Mouse (Mus musculus) erythroblast, embryonic 14.5 days (primary cell): ENCODE results near the gene Lrrc75a. TPM values are rescaled to one million over a fixed set of nuclear protein-coding genes. Genes with fewer than 3 reads are reported as not detected.

Source experiments
- H3K27me3 ChIP-seq: 2 replicates; pipeline ENCODE4 v1.6.1; 2012; ENCODE audit warnings: inconsistent platforms; ENCODE audit not compliant: control insufficient read depth
- H3K36me3 ChIP-seq: 2 replicates; pipeline ENCODE4 v1.6.1; 2012; ENCODE audit warnings: mild to moderate bottlenecking, inconsistent platforms; ENCODE audit not compliant: control insufficient read depth
- H3K4me1 ChIP-seq: 2 replicates; pipeline ENCODE4 v1.6.1; 2012; ENCODE audit warnings: inconsistent platforms; ENCODE audit not compliant: control insufficient read depth
- H3K4me3 ChIP-seq: replicated peaks from 2 replicates; pipeline ENCODE3; 2012; ENCODE audit warnings: moderate library complexity, mild to moderate bottlenecking, inconsistent platforms
- H3K9me3 ChIP-seq: 2 replicates; pipeline ENCODE4 v1.6.1; 2012; ENCODE audit warnings: low read length, inconsistent platforms, mixed read lengths; ENCODE audit not compliant: control insufficient read depth
- GATA1 ChIP-seq: IDR thresholded peaks from 2 replicates; pipeline ENCODE4 v1.6.1; 2012; ENCODE audit warnings: low read length, inconsistent platforms, mixed read lengths
- TAL1 ChIP-seq: IDR thresholded peaks from 3 replicates; pipeline ENCODE4 v1.6.1; 2012; ENCODE audit warnings: low read length, inconsistent platforms, mixed read lengths
- polyA plus RNA-seq: library from polyadenylated mRNA; stranded (reverse); fragments of >175 nt; gene quantifications from 2 replicates; pipeline ENCODE4 v1.2.3, GENCODE M21; 2012

The Lrrc75a gene
- polyA plus RNA-seq, 1 experiment: 0.08 TPM

- Histone ChIP-seq H3K4me3 (no peak overlapping the region), H3K4me1 (no peaks in the 10 kb centered on the region), H3K9me3 (no peaks in the 10 kb centered on the region; the same call in 1 of the 2 replicates), H3K27me3 (peaks cover 12% of the 10 kb centered on the region), H3K36me3 (no peaks in the 10 kb centered on the region)
- TF ChIP-seq TAL1 (no peak), GATA1 (no peak)
Measured at GRCm38 (mm10) chr11:62566211-62566610, 82.1 kb downstream of the Lrrc75a start.

DNA sequence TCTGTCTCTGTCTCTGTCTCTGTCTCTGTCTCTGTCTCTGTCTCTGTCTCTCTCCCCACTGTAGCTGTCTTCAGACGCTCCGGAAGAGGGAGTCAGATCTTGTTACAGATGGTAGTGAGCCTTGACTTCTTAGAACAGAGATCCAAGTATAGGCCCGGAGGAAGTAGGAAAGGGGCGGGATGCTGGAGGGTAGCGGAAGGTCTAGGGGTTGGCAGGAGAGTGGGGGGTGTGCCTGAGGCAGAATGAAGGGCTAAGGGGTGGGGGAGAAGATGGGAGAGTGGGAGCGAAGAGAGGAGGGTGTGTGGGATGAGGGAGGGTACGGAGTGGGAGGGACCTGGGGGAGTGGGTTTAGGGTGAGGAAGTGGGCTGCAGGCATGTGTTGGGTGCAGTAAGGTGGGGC is 82.6 kb downstream of the Lrrc75a start:
- H3K4me1 ChIP-seq: peaks cover under 1% of the 10 kb centered on the region; the same call in 1 of the 2 replicates
- H3K4me3 ChIP-seq: no peak overlapping the region
- no peak for TF ChIP-seq GATA1
- TF ChIP-seq TAL1: no peak
- H3K9me3 ChIP-seq: no peaks in the 10 kb centered on the region; the same call in 1 of the 2 replicates
- H3K27me3 ChIP-seq: peaks cover 15% of the 10 kb centered on the region
- H3K36me3 ChIP-seq: no peaks in the 10 kb centered on the region

DNA sequence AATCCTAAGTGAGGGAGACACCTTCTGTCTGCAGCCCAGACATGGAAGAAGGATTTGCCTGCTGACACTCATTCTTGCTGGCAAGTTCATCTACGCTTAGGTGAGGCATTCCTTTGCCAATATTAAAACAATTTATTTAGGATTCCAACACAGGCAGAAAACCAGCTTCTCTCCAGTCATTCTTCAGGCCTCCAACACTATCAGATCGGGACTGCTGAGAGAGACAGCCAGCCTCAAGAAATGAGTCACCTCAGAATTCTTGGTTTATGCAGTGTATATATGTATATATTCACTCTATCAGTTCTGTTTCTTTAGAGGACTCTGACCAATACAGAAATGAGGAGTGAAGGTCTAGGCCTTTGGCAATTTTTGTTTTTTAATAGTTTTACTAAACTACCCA is 84.7 kb downstream of the Lrrc75a start:
- Histone ChIP-seq H3K4me3 (no peak overlapping the region), H3K9me3 (no peaks in the 10 kb centered on the region; the same call in 1 of the 2 replicates), H3K4me1 (peaks cover 5% of the 10 kb centered on the region), H3K27me3 (peaks cover 25% of the 10 kb centered on the region), H3K36me3 (no peaks in the 10 kb centered on the region)
- TF ChIP-seq GATA1: no peak
- no peak for TF ChIP-seq TAL1

DNA sequence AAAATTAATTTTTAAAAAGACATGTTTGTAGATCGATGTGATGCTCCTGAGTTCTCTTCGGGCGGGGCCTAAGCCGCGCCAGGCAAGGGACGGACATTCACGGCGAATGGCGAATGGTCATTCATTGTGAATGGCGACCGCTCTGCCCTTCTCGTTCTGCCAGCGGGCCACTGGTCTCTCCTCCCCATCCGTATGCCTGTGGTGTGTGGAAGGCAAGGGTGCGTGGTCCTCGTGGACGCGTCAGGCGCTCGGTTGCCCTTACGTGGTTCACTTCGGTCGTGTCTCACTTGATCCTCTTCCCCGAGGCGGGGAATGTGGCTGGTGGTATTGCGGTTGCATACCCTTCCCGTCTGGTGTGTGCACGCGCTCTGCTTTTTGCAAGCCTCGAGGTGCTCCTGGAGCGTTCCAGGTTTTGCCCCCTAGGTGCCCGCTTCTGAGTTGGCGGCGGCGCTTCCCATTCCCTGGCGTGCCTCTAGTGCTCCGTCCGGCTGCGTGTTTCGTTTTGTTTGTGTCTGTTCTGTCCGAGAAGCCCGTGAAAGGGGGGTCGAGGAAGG is 87.8 kb downstream of the Lrrc75a start:
- TF ChIP-seq TAL1: no peak
- no peak for TF ChIP-seq GATA1
- H3K36me3 ChIP-seq: peaks cover 7% of the 10 kb centered on the region
- H3K27me3 ChIP-seq: peaks cover 17% of the 10 kb centered on the region
- no peaks in the 10 kb centered on the region; the same call in 1 of the 2 replicates for H3K9me3 ChIP-seq
- H3K4me1 ChIP-seq: peaks cover 9% of the 10 kb centered on the region
- H3K4me3 ChIP-seq: peak overlapping the region; percentile 59

GRCm38 (mm10) chr11:62558961-62559646 is 89.2 kb downstream of the Lrrc75a start:
- Histone ChIP-seq H3K9me3 (no peaks in the 10 kb centered on the region; the same call in 1 of the 2 replicates), H3K4me1 (peaks cover 23% of the 10 kb centered on the region), H3K4me3 (no peak overlapping the region), H3K36me3 (peaks cover 21% of the 10 kb centered on the region), H3K27me3 (peaks cover 17% of the 10 kb centered on the region)
- TF ChIP-seq TAL1 (no peak), GATA1 (no peak)

GRCm38 (mm10) chr11:62558152-62558551 is 90.2 kb downstream of the Lrrc75a start:
- H3K9me3 ChIP-seq: no peaks in the 10 kb centered on the region; the same call in 1 of the 2 replicates
- no peak overlapping the region for H3K4me3 ChIP-seq
- H3K27me3 ChIP-seq: peaks cover 17% of the 10 kb centered on the region
- peaks cover 32% of the 10 kb centered on the region for H3K4me1 ChIP-seq
- peaks cover 30% of the 10 kb centered on the region for H3K36me3 ChIP-seq
- TF ChIP-seq TAL1 (no peak), GATA1 (no peak)

DNA sequence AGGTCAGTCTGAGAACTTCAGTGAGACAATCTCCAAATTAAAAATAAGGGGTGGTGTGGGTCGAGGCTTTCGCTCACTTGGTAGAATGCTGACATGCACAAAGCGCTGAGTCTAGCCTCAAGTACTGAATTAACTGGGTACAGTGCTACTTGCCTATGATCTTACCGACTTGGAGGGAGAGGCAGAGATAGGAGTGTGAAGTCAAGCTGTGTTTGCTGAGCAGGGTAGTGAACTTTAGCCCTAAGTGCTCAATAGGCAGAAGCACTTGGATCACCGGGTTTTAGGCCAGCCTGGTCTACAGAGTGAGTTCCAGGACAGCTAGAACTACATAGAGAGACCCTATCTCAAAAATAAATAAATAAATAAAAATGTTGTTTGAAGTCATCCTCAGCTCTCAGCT is 91.1 kb downstream of the Lrrc75a start:
- H3K4me1 ChIP-seq: peaks cover 34% of the 10 kb centered on the region

DNA sequence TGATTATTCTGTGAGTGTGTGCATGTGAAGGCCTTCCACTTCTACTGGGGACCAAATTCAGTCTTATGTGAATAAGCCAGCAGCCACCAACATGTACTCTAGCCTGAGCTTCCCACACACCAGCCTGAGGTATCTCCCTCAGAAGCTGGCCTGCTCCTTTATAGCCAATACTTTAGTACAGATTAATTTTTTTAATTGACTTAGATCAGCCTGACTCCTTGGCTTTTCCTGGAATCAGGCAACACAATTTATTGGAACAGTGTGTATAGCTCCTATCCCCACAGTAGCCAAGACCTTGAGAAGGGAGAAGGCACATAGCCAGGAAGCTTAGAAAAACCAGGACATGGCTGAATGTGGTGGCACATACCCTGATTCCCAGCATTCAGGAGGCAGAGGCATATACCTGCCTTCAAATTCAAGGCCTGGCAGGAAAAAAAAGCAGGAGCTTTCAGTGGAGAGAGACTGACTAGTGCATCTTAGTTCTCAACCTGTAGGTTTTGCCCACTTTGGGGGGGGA is 92.4 kb downstream of the Lrrc75a start:
- Histone ChIP-seq H3K4me3 (peak overlapping the region; percentile 8), H3K4me1 (peaks cover 34% of the 10 kb centered on the region), H3K36me3 (peaks cover 39% of the 10 kb centered on the region), H3K9me3 (no peaks in the 10 kb centered on the region; the same call in 1 of the 2 replicates), H3K27me3 (peaks cover 11% of the 10 kb centered on the region)
- no peak for TF ChIP-seq GATA1
- no peak for TF ChIP-seq TAL1

More for the DNA sequence above, 91.1 kb downstream of the Lrrc75a start:
- no peaks in the 10 kb centered on the region; the same call in 1 of the 2 replicates for H3K9me3 ChIP-seq
- peaks cover 36% of the 10 kb centered on the region for H3K36me3 ChIP-seq
- no peak for TF ChIP-seq GATA1
- no peak for TF ChIP-seq TAL1
- H3K4me3 ChIP-seq: no peak overlapping the region
- H3K27me3 ChIP-seq: peaks cover 17% of the 10 kb centered on the region

DNA sequence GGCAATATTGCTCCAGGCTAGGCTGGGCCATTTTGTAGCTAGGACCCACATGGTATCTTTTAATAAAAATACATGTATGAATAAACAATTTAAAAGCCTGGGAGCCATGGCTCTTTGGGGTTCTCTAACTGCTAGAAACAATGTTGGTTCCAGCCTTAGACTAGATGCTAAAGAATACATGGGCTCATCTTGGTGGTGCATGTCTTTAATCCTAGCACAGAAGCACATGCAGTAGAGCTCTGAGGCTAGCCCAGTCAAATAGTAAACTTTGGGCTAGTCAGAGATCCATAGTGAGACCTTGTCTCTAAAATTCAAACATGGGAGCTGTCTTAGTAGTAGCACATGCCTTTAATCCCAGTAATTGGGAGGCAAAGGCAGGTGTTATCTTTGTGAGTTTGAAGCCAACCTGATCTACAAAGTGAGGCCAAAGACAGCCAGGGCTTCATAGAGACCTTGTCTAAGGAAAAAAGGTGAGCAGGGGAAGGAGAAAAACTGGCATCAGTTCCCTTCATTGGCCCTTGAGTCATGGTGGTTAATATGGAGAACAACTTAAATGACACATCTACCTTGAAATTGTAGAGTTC is 93.3 kb downstream of the Lrrc75a start:
- Histone ChIP-seq H3K36me3 (peaks cover 39% of the 10 kb centered on the region), H3K4me3 (peak overlapping the region; percentile 66)
- TF ChIP-seq GATA1: no peak
- TF ChIP-seq TAL1: no peak

More for the DNA sequence above, 93.3 kb downstream of the Lrrc75a start:
- Histone ChIP-seq H3K27me3 (peaks cover 3% of the 10 kb centered on the region; the same call in 1 of the 2 replicates), H3K9me3 (no peaks in the 10 kb centered on the region), H3K4me1 (peaks cover 37% of the 10 kb centered on the region)

Other genes with a start within 250 kb of the Lrrc75a start
- gene Pigl, start 190.1 kb downstream of the Lrrc75a start, polyA plus RNA-seq: 0.11 and 0.21 TPM in 2 replicates
- gene Ncor1, start 190.0 kb downstream of the Lrrc75a start, polyA plus RNA-seq: 8.1 and 11.7 TPM in 2 replicates
- gene Cenpv, start 109.3 kb downstream of the Lrrc75a start, polyA plus RNA-seq: 1.4 and 1.9 TPM in 2 replicates
- gene Ubb, start 97.4 kb downstream of the Lrrc75a start, polyA plus RNA-seq: 195 and 225 TPM in 2 replicates
- gene Trpv2, start 74.0 kb downstream of the Lrrc75a start, polyA plus RNA-seq: 0.03 and 0.04 TPM in 2 replicates
- gene Mmgt2, start 141 bp upstream of the Lrrc75a start, polyA plus RNA-seq: 0.20 and 0.25 TPM in 2 replicates
- not detected in 2 replicates for gene Zfp287, start 83.4 kb upstream of the Lrrc75a start, polyA plus RNA-seq
- not detected in 2 replicates for gene Gm10428, start 104.6 kb upstream of the Lrrc75a start, polyA plus RNA-seq
- 0.02 TPM in 1 of 2 replicates, not detected in the other for gene Zfp286, start 140.9 kb upstream of the Lrrc75a start, polyA plus RNA-seq
- gene Trim16, start 171.7 kb upstream of the Lrrc75a start, polyA plus RNA-seq: not detected in 2 replicates
- not detected in 2 replicates for gene Fbxw10, start 198.5 kb upstream of the Lrrc75a start, polyA plus RNA-seq
- not detected in 2 replicates for gene Tvp23b, start 230.9 kb upstream of the Lrrc75a start, polyA plus RNA-seq